Mouse (Mus musculus) lung, embryonic 15.5 days (tissue): ENCODE measurements around the gene Arntl. TPM values are rescaled to one million over a fixed set of nuclear protein-coding genes. Genes with fewer than 3 reads are reported as not detected.
A peak's percentile ranks its signal among the peaks of the same experiment; 100 is the strongest.
"Not testable (repeated sequence)": the region's sequence is repeated elsewhere in the genome, so short reads cannot be mapped to it uniquely, and the experiment has no call there.

Source experiments
- ATAC-seq: fragments of 200-750 bp; cut with Nextera tagmentation; 2 replicates; pipeline ENCODE4 v1.8.0; 2017; ENCODE audit warnings: moderate number of reproducible peaks, borderline replicate concordance; ENCODE audit not compliant: low FRiP score, low TSS enrichment; ENCODE audit errors: extremely low read depth
- H3K27ac ChIP-seq: fragments of 300-500 bp; sonication (generic); 2 replicates; pipeline ENCODE4 v1.5.1; 2015; ENCODE audit warnings: moderate library complexity, mild to moderate bottlenecking, inconsistent platforms
- H3K27me3 ChIP-seq: fragments of 300-500 bp; sonication (generic); 2 replicates; pipeline ENCODE4 v1.6.1; 2015; ENCODE audit warnings: inconsistent platforms
- H3K36me3 ChIP-seq: fragments of 300-500 bp; sonication (generic); 2 replicates; pipeline ENCODE4 v1.6.1; 2015; ENCODE audit warnings: inconsistent platforms
- H3K4me1 ChIP-seq: fragments of 300-500 bp; sonication (generic); 2 replicates; pipeline ENCODE4 v1.6.1; 2015; ENCODE audit warnings: inconsistent platforms
- H3K4me2 ChIP-seq: fragments of 300-500 bp; sonication (generic); 2 replicates; pipeline ENCODE4 v1.6.1; 2015; ENCODE audit warnings: inconsistent platforms, mild to moderate bottlenecking, moderate library complexity
- H3K4me3 ChIP-seq: fragments of 300-500 bp; sonication (generic); 2 replicates; pipeline ENCODE4 v1.5.1; 2015; ENCODE audit warnings: mild to moderate bottlenecking, inconsistent platforms
- H3K9ac ChIP-seq: fragments of 300-500 bp; sonication (generic); 2 replicates; pipeline ENCODE4 v1.6.1; 2015; ENCODE audit warnings: inconsistent platforms
- H3K9me3 ChIP-seq: fragments of 300-500 bp; sonication (generic); 2 replicates; pipeline ENCODE4 v1.6.1; 2016; ENCODE audit warnings: inconsistent platforms
- WGBS: fragments of 180-500 bp; shearing (Covaris S2); methylation state at CpG from one replicate; pipeline ENCODE4 v1.1.7; 2015; 5-methylcytosine and 5-hydroxymethylcytosine counted together
- polyA plus RNA-seq: library from polyadenylated mRNA; unstranded; fragments of >200 nt; fragmentation: Nextera tagmentation; extraction: Ambion mirVana; gene quantifications from 2 replicates; pipeline ENCODE4 v1.2.1, GENCODE M21; 2015

The Arntl gene
- polyA plus RNA-seq, 1 experiment from 2014 or later: 11.8 TPM

GRCm38 (mm10) chr7:113256046-113256445 is 48.8 kb downstream of the Arntl start:
- Histone ChIP-seq H3K9me3 (no peaks in the 10 kb centered on the region), H3K27ac (peak overlapping the region; percentile 25; the same call in 1 of the 2 replicates), H3K4me3 (no peak overlapping the region), H3K4me1 (peaks cover 41% of the 10 kb centered on the region), H3K36me3 (no peaks in the 10 kb centered on the region), H3K9ac (no peak overlapping the region), H3K27me3 (no peaks in the 10 kb centered on the region), H3K4me2 (no peak overlapping the region)
- ATAC-seq: no peak
- WGBS: 44% methylated on average over 4 of the region's 4 CpGs

DNA sequence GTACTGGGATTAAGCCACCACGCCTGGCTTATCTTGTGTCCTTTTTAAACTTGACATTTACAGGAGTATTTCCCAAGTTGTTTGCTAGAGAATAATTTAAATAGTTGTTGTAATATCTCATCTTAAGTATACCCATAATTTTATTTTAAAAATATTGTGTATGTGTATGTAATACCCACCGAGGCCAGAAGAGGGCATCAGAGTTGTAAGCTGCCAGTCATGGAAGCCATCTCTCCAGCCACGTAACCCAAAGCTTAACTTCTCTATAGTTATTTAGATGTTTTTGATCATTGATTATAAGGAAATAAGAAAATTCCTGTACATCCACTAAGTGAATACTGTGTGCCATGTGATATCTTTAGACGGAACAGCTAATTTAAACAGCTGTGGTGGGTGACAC is 51.2 kb downstream of the Arntl start:
- Histone ChIP-seq H3K9me3 (no peaks in the 10 kb centered on the region), H3K4me2 (no peak overlapping the region), H3K27me3 (no peaks in the 10 kb centered on the region), H3K9ac (no peak overlapping the region), H3K36me3 (no peaks in the 10 kb centered on the region), H3K27ac (no peak overlapping the region), H3K4me1 (peaks cover 33% of the 10 kb centered on the region), H3K4me3 (no peak overlapping the region)
- 61% methylated on average over 4 of the region's 4 CpGs for WGBS
- no peak for ATAC-seq

DNA sequence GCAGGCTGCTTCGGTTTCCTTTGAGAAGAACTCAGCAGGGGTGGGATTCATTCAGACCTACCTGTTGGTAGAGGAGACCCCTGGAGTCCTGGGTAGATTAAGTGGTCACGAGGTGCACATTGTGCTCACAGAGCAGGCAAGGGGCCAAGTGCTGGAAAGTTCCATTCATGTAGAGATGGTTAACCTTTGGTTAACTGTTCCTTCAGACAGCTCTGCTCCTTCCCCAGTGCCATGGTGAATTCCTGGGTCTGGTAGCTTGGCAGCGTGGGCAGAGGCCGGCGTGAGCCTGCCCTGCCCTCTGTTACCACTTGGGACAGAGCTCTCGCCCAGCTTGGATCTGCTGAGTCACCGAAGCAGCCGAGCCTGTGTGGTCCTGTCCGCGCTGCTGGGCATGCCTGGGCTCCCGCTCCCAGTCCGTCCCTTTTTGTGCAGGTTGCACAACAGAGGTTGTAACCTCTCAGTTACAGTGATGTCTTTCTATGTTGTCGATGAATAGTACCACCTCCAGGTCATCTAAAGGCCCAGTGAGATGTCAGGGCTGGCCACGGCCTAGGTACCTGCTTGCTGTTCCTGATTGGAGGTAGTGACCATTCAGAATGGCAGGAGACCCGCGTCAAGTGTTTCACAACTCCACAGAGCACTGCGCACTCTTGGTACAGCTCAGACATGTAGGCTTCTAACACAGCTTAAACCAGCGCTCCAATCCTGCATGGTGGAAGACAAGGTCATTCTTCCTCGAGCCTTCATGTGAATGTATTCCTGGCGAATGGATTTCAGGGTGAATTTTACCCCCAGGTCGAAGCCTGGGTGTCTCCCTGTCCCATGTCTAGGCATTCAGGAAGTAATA is 53.3 kb downstream of the Arntl start:
- peaks cover 28% of the 10 kb centered on the region for H3K4me1 ChIP-seq
- peak overlapping the region; percentile 13; the same call in 1 of the 2 replicates for H3K27ac ChIP-seq
- H3K9ac ChIP-seq: no peak overlapping the region
- 71% methylated on average over 21 of the region's 21 CpGs for WGBS
- H3K27me3 ChIP-seq: no peaks in the 10 kb centered on the region
- no peaks in the 10 kb centered on the region for H3K9me3 ChIP-seq
- H3K4me3 ChIP-seq: no peak overlapping the region
- ATAC-seq: 0 out of 2 replicates have a peak, but pooled peaks have one; percentile 29
- no peak overlapping the region for H3K4me2 ChIP-seq
- H3K36me3 ChIP-seq: no peaks in the 10 kb centered on the region

DNA sequence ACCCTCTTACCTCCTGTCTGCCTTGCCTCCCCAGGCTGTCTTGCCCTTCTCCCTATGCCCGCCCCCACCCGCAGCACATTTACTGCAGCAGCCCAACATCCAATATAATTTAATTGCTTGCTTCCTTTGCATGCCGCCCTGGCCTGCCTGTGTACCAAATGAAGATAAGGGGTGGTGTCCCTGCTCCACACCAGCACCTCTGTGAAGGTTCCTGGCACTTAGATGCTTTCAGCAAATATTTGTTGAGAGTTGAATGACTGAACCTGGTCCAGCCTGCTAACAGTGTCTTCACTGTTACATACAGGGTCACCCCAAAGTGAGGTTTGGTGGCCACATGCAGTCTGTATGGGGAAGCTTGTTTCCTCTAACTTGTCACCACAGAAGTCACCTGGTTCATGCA is 54.4 kb downstream of the Arntl start:
- H3K4me1 ChIP-seq: peaks cover 20% of the 10 kb centered on the region
- no peaks in the 10 kb centered on the region for H3K9me3 ChIP-seq
- no peak for ATAC-seq
- H3K27ac ChIP-seq: no peak overlapping the region
- no peaks in the 10 kb centered on the region for H3K36me3 ChIP-seq
- 73% methylated on average over 3 of the region's 3 CpGs for WGBS
- H3K4me2 ChIP-seq: no peak overlapping the region
- no peaks in the 10 kb centered on the region for H3K27me3 ChIP-seq
- no peak overlapping the region for H3K4me3 ChIP-seq
- H3K9ac ChIP-seq: no peak overlapping the region

GRCm38 (mm10) chr7:113262510-113263467 is 55.5 kb downstream of the Arntl start:
- peaks cover 20% of the 10 kb centered on the region for H3K4me1 ChIP-seq
- H3K4me2 ChIP-seq, H3K4me3 ChIP-seq, H3K9me3 ChIP-seq, H3K27me3 ChIP-seq, H3K27ac ChIP-seq, H3K9ac ChIP-seq, H3K36me3 ChIP-seq, ATAC-seq: not testable (repeated sequence)
- 38% methylated on average over 14 of the region's 14 CpGs for WGBS

GRCm38 (mm10) chr7:113263990-113264389 is 56.7 kb downstream of the Arntl start:
- H3K4me1 ChIP-seq: peaks cover 20% of the 10 kb centered on the region
- WGBS: 81% methylated on average over 1 of the region's 1 CpGs
- no peaks in the 10 kb centered on the region for H3K27me3 ChIP-seq
- no peak overlapping the region for H3K27ac ChIP-seq
- H3K9ac ChIP-seq: no peak overlapping the region
- H3K4me2 ChIP-seq: no peak overlapping the region
- no peaks in the 10 kb centered on the region for H3K36me3 ChIP-seq
- no peak overlapping the region for H3K4me3 ChIP-seq
- no peak for ATAC-seq
- no peaks in the 10 kb centered on the region for H3K9me3 ChIP-seq

- ATAC-seq: no peak
- no peak overlapping the region for H3K27ac ChIP-seq
- no peak overlapping the region for H3K9ac ChIP-seq
- no peak overlapping the region for H3K4me3 ChIP-seq
- H3K9me3 ChIP-seq: no peaks in the 10 kb centered on the region
- H3K4me2 ChIP-seq: no peak overlapping the region
- H3K27me3 ChIP-seq: no peaks in the 10 kb centered on the region
- H3K36me3 ChIP-seq: no peaks in the 10 kb centered on the region
- 76% methylated on average over 9 of the region's 9 CpGs for WGBS
- H3K4me1 ChIP-seq: peaks cover 12% of the 10 kb centered on the region
These were observed 61.0 kb downstream of the Arntl start for GRCm38 (mm10) chr7:113268287-113268686.

DNA sequence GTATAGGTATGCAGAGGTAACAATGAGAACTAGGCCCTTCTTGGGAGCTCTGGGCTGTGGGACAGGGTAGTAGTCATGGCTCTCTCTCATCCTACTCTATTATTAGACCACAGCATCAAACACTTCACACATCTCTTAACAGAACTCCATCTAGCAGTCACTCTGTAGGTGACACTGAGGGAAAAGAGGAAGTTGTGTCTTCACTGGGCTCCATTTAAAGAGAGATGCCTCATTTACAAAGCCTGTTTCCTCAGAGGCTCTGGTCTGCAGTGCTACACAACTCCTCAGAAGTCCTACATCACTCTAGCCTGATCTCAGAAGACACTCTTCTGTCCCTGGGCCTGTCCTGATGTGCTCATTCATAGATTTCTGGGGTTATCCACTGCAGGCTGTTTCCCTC is 61.8 kb downstream of the Arntl start:
- no peak overlapping the region for H3K9ac ChIP-seq
- no peaks in the 10 kb centered on the region for H3K27me3 ChIP-seq
- no peak overlapping the region for H3K27ac ChIP-seq
- no peaks in the 10 kb centered on the region for H3K9me3 ChIP-seq
- no peak overlapping the region for H3K4me2 ChIP-seq
- H3K4me1 ChIP-seq: peaks cover 12% of the 10 kb centered on the region
- H3K36me3 ChIP-seq: no peaks in the 10 kb centered on the region
- no peak overlapping the region for H3K4me3 ChIP-seq
- no peak for ATAC-seq

- Histone ChIP-seq H3K9ac (no peak overlapping the region), H3K4me1 (peaks cover 12% of the 10 kb centered on the region), H3K36me3 (no peaks in the 10 kb centered on the region), H3K4me2 (no peak overlapping the region), H3K27me3 (no peaks in the 10 kb centered on the region), H3K27ac (0 out of 2 replicates have a peak overlapping the region, but pooled peaks have one; percentile 19), H3K9me3 (no peaks in the 10 kb centered on the region), H3K4me3 (no peak overlapping the region)
- ATAC-seq: no peak; the same call in 1 of the 2 replicates
- 59% methylated on average over 3 of the region's 3 CpGs for WGBS
These were observed 62.7 kb downstream of the Arntl start for GRCm38 (mm10) chr7:113269921-113270320.

- ATAC-seq: peak; percentile 53; the same call in 1 of the 2 replicates
- Histone ChIP-seq H3K36me3 (no peaks in the 10 kb centered on the region), H3K4me2 (peak overlapping the region; percentile 1; the same call in 1 of the 2 replicates), H3K9me3 (no peaks in the 10 kb centered on the region), H3K9ac (no peak overlapping the region), H3K4me3 (no peak overlapping the region), H3K27ac (0 out of 2 replicates have a peak overlapping the region, but pooled peaks have one; percentile 19), H3K27me3 (no peaks in the 10 kb centered on the region), H3K4me1 (peaks cover 12% of the 10 kb centered on the region)
- WGBS: 44% methylated on average over 10 of the region's 10 CpGs
These were observed 63.3 kb downstream of the Arntl start for GRCm38 (mm10) chr7:113270551-113270950.

DNA sequence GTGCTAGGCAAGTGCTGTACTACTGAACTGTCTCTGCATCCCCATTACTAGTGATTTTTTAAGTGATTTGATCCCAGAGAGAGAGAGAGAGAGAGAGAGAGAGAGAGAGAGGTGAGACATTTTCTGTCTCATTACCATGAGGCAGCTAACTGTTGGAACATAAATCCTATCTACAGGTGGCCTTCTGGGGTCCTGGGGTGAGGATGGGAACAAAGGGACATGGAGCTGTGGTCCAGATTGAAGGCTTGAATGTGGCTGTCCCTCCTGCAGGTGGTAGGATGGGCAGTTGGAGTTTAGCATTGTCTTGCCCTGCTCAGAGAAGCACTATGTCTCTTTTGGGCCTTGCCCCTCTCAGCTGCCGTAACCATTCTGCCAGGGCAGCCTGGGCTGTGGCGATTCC is 63.7 kb downstream of the Arntl start:
- no peak overlapping the region for H3K4me2 ChIP-seq
- no peak overlapping the region for H3K27ac ChIP-seq
- WGBS: 71% methylated on average over 2 of the region's 2 CpGs
- no peak for ATAC-seq
- H3K9ac ChIP-seq: no peak overlapping the region
- no peaks in the 10 kb centered on the region for H3K27me3 ChIP-seq
- peaks cover 12% of the 10 kb centered on the region for H3K4me1 ChIP-seq
- H3K4me3 ChIP-seq: no peak overlapping the region
- H3K36me3 ChIP-seq: no peaks in the 10 kb centered on the region
- no peaks in the 10 kb centered on the region for H3K9me3 ChIP-seq
